Mouse (Mus musculus): ENCODE measurements at regions not wholly inside any gene's neighbourhood (a gene's known extent, or its start where the extent isn't known, plus 50 kb on each side); places are given as distances from the start of the nearest gene placed in this dataset.

- Histone ChIP-seq H3K27me3 (replicated peaks; ENCODE audit: insufficient read depth, low read length) (no peaks in the 10 kb centered on the region), H3K4me3 (ENCODE audit: low read depth, low read length) (no peak overlapping the region), H3K9me3 (ENCODE audit: low read length) (no peaks in the 10 kb centered on the region), H3K36me3 (ENCODE audit: insufficient read depth, low read length) (no peaks in the 10 kb centered on the region), H3K4me2 (replicated peaks; ENCODE audit: low read depth, low read length) (no peak overlapping the region), H3K27ac (ENCODE audit: low read length) (no peak overlapping the region), H3K4me1 (ENCODE audit: insufficient read depth, low read depth, low read length) (no peaks in the 10 kb centered on the region), H3K9ac (replicated peaks; ENCODE audit: low read depth) (no peak overlapping the region)
- DNase-seq (ENCODE audit: low spot score) (no peak), ATAC-seq (no peak)
- 74% methylated on average over 12 of the region's 12 CpGs for WGBS
- TF ChIP-seq EP300 (IDR thresholded peaks at IDR 0.05): no peak
- TF ChIP-seq CTCF (IDR thresholded peaks at IDR 0.05): no peak
These were observed 125.3 kb upstream of the Spin1 start for GRCm38 (mm10) chr13:50975306-50975920.

GRCm38 (mm10) chr13:50982005-50982404, 118.7 kb upstream of the Spin1 start:
- TF ChIP-seq EP300 (IDR thresholded peaks at IDR 0.05): no peak
- Histone ChIP-seq H3K27ac (ENCODE audit: low read length) (no peak overlapping the region), H3K27me3 (replicated peaks; ENCODE audit: insufficient read depth, low read length) (no peaks in the 10 kb centered on the region), H3K9me3 (ENCODE audit: low read length) (no peaks in the 10 kb centered on the region), H3K4me2 (replicated peaks; ENCODE audit: low read depth, low read length) (no peak overlapping the region), H3K4me1 (ENCODE audit: insufficient read depth, low read depth, low read length) (no peaks in the 10 kb centered on the region), H3K36me3 (ENCODE audit: insufficient read depth, low read length) (no peaks in the 10 kb centered on the region), H3K9ac (replicated peaks; ENCODE audit: low read depth) (no peak overlapping the region), H3K4me3 (ENCODE audit: low read depth, low read length) (no peak overlapping the region)
- DNase-seq (ENCODE audit: low spot score): no peak
- WGBS: 62% methylated on average over 1 of the region's 1 CpGs
- ATAC-seq: no peak

GRCm38 (mm10) chr13:50982990-50983389, 117.7 kb upstream of the Spin1 start:
- ATAC-seq (no peak), DNase-seq (ENCODE audit: low spot score) (no peak)
- H3K36me3 ChIP-seq (ENCODE audit: insufficient read depth, low read length): no peaks in the 10 kb centered on the region
- 56% methylated on average over 10 of the region's 10 CpGs for WGBS
- no peak overlapping the region for H3K9ac ChIP-seq (replicated peaks; ENCODE audit: low read depth)
- H3K27me3 ChIP-seq (replicated peaks; ENCODE audit: insufficient read depth, low read length): no peaks in the 10 kb centered on the region
- no peak overlapping the region for H3K4me2 ChIP-seq (replicated peaks; ENCODE audit: low read depth, low read length)
- H3K4me1 ChIP-seq (ENCODE audit: insufficient read depth, low read depth, low read length): no peaks in the 10 kb centered on the region
- TF ChIP-seq CTCF (IDR thresholded peaks at IDR 0.05) (no peak), EP300 (IDR thresholded peaks at IDR 0.05) (no peak)
- no peak overlapping the region for H3K27ac ChIP-seq (ENCODE audit: low read length)
- no peaks in the 10 kb centered on the region for H3K9me3 ChIP-seq (ENCODE audit: low read length)
- H3K4me3 ChIP-seq (ENCODE audit: low read depth, low read length): no peak overlapping the region

- H3K4me2 ChIP-seq (replicated peaks; ENCODE audit: low read depth, low read length): no peak overlapping the region
- DNase-seq (ENCODE audit: low spot score) (no peak), ATAC-seq (no peak)
- WGBS: 67% methylated on average over 9 of the region's 9 CpGs
- no peaks in the 10 kb centered on the region for H3K9me3 ChIP-seq (ENCODE audit: low read length)
- H3K36me3 ChIP-seq (ENCODE audit: insufficient read depth, low read length): no peaks in the 10 kb centered on the region
- no peak overlapping the region for H3K27ac ChIP-seq (ENCODE audit: low read length)
- TF ChIP-seq EP300 (IDR thresholded peaks at IDR 0.05): no peak
- no peak for TF ChIP-seq CTCF (IDR thresholded peaks at IDR 0.05)
- no peak overlapping the region for H3K4me3 ChIP-seq (ENCODE audit: low read depth, low read length)
- no peaks in the 10 kb centered on the region for H3K4me1 ChIP-seq (ENCODE audit: insufficient read depth, low read depth, low read length)
- no peaks in the 10 kb centered on the region for H3K27me3 ChIP-seq (replicated peaks; ENCODE audit: insufficient read depth, low read length)
- H3K9ac ChIP-seq (replicated peaks; ENCODE audit: low read depth): no peak overlapping the region
These were observed 108.8 kb upstream of the Spin1 start for GRCm38 (mm10) chr13:50991726-50992432.

- H3K27me3 ChIP-seq (replicated peaks; ENCODE audit: insufficient read depth, low read length): no peaks in the 10 kb centered on the region
- H3K27ac ChIP-seq (ENCODE audit: low read length): no peak overlapping the region
- no peak overlapping the region for H3K9ac ChIP-seq (replicated peaks; ENCODE audit: low read depth)
- 73% methylated on average over 4 of the region's 4 CpGs for WGBS
- H3K4me3 ChIP-seq (ENCODE audit: low read depth, low read length): no peak overlapping the region
- TF ChIP-seq CTCF (IDR thresholded peaks at IDR 0.05) (no peak), EP300 (IDR thresholded peaks at IDR 0.05) (no peak)
- H3K36me3 ChIP-seq (ENCODE audit: insufficient read depth, low read length): no peaks in the 10 kb centered on the region
- no peaks in the 10 kb centered on the region for H3K4me1 ChIP-seq (ENCODE audit: insufficient read depth, low read depth, low read length)
- no peak for DNase-seq (ENCODE audit: low spot score)
- no peak for ATAC-seq
- no peaks in the 10 kb centered on the region for H3K9me3 ChIP-seq (ENCODE audit: low read length)
- no peak overlapping the region for H3K4me2 ChIP-seq (replicated peaks; ENCODE audit: low read depth, low read length)
These were observed 100.9 kb upstream of the Spin1 start for GRCm38 (mm10) chr13:50999738-51000137.

- WGBS: 58% methylated on average over 3 of the region's 3 CpGs
- H3K4me2 ChIP-seq (replicated peaks; ENCODE audit: low read depth, low read length): no peak overlapping the region
These were observed 95.9 kb upstream of the Spin1 start for GRCm38 (mm10) chr13:51004827-51005226.

More at GRCm38 (mm10) chr13:51004827-51005226, 95.9 kb upstream of the Spin1 start:
- no peak for TF ChIP-seq EP300 (IDR thresholded peaks at IDR 0.05)
- H3K9me3 ChIP-seq (ENCODE audit: low read length): no peaks in the 10 kb centered on the region
- ATAC-seq (no peak), DNase-seq (ENCODE audit: low spot score) (no peak)
- no peak overlapping the region for H3K27ac ChIP-seq (ENCODE audit: low read length)
- H3K4me1 ChIP-seq (ENCODE audit: insufficient read depth, low read depth, low read length): no peaks in the 10 kb centered on the region
- H3K27me3 ChIP-seq (replicated peaks; ENCODE audit: insufficient read depth, low read length): no peaks in the 10 kb centered on the region
- no peak overlapping the region for H3K4me3 ChIP-seq (ENCODE audit: low read depth, low read length)
- no peaks in the 10 kb centered on the region for H3K36me3 ChIP-seq (ENCODE audit: insufficient read depth, low read length)
- no peak overlapping the region for H3K9ac ChIP-seq (replicated peaks; ENCODE audit: low read depth)
